Mouse (Mus musculus) intestine, embryonic 16.5 days (tissue): ENCODE results near the gene Cfap61. TPM values are rescaled to one million over a fixed set of nuclear protein-coding genes. Genes with fewer than 3 reads are reported as not detected.

Source experiments
- ATAC-seq: fragments of 200-750 bp; cut with Nextera tagmentation; 2 replicates; pipeline ENCODE4 v1.8.0; 2017; ENCODE audit warnings: moderate TSS enrichment, moderate library complexity
- H3K27ac ChIP-seq: fragments of 300-500 bp; sonication (generic); 2 replicates; pipeline ENCODE4 v1.5.1; 2014; ENCODE audit warnings: mild to moderate bottlenecking, low read length
- H3K27me3 ChIP-seq: fragments of 300-500 bp; sonication (generic); replicated peaks from 2 replicates; pipeline ENCODE4 v1.6.1; 2014; ENCODE audit warnings: low read length, control low read depth, mixed read lengths; ENCODE audit not compliant: control insufficient read depth, insufficient read depth
- H3K36me3 ChIP-seq: fragments of 300-500 bp; sonication (generic); 2 replicates; pipeline ENCODE4 v1.6.1; 2014; ENCODE audit warnings: low read length, control low read depth; ENCODE audit not compliant: control insufficient read depth, insufficient read depth
- H3K4me1 ChIP-seq: fragments of 300-500 bp; sonication (generic); 2 replicates; pipeline ENCODE4 v1.6.1; 2014; ENCODE audit warnings: low read length, control low read depth, mixed read lengths; ENCODE audit not compliant: control insufficient read depth, insufficient read depth
- H3K4me2 ChIP-seq: fragments of 300-500 bp; sonication (generic); 2 replicates; pipeline ENCODE4 v1.6.1; 2014; ENCODE audit warnings: low read depth, low read length, control low read depth
- H3K4me3 ChIP-seq: fragments of 300-500 bp; sonication (generic); 2 replicates; pipeline ENCODE4 v1.5.1; 2014; ENCODE audit warnings: mild to moderate bottlenecking, low read length
- H3K9ac ChIP-seq: fragments of 300-500 bp; sonication (generic); 2 replicates; pipeline ENCODE4 v1.6.1; 2014; ENCODE audit warnings: low read depth, low read length
- H3K9me3 ChIP-seq: fragments of 300-500 bp; sonication (generic); 2 replicates; pipeline ENCODE4 v1.6.1; 2016; ENCODE audit warnings: low read length, control low read depth; ENCODE audit not compliant: control insufficient read depth
- WGBS: fragments of 180-500 bp; shearing (Covaris S2); extraction: QIAGEN DNeasy Blood & Tissue Kit; methylation state at CpG from one replicate; pipeline ENCODE4 v1.1.7; 2014; 5-methylcytosine and 5-hydroxymethylcytosine counted together
- polyA plus RNA-seq: library from polyadenylated mRNA; unstranded; fragments of >200 nt; fragmentation: Nextera tagmentation; extraction: Ambion mirVana; gene quantifications from 2 replicates; pipeline ENCODE4 v1.2.1, GENCODE M21; 2015

Gene Cfap61
- polyA plus RNA-seq, 1 experiment from 2014 or later: 0.51 TPM

GRCm38 (mm10) chr2:146259787-146260560 is 325.4 kb downstream of the Cfap61 start:
- no peaks in the 10 kb centered on the region for H3K27me3 ChIP-seq
- no peaks in the 10 kb centered on the region for H3K36me3 ChIP-seq
- H3K4me3 ChIP-seq: no peak overlapping the region
- H3K4me2 ChIP-seq: no peak overlapping the region
- H3K4me1 ChIP-seq: 0 out of 2 replicates have a peak, but pooled peaks cover 4% of the 10 kb centered on the region
- H3K9me3 ChIP-seq: no peaks in the 10 kb centered on the region
- no peak overlapping the region for H3K27ac ChIP-seq
- 59% methylated on average over 18 of the region's 18 CpGs for WGBS
- H3K9ac ChIP-seq: no peak overlapping the region
- no peak for ATAC-seq

- no peaks in the 10 kb centered on the region for H3K36me3 ChIP-seq
- 79% methylated on average over 4 of the region's 4 CpGs for WGBS
- H3K4me1 ChIP-seq: 0 out of 2 replicates have a peak, but pooled peaks cover 4% of the 10 kb centered on the region
- H3K9ac ChIP-seq: no peak overlapping the region
- H3K27ac ChIP-seq: no peak overlapping the region
- no peak for ATAC-seq
- H3K4me2 ChIP-seq: no peak overlapping the region
- H3K27me3 ChIP-seq: no peaks in the 10 kb centered on the region
- H3K4me3 ChIP-seq: no peak overlapping the region
- H3K9me3 ChIP-seq: no peaks in the 10 kb centered on the region
Observed at GRCm38 (mm10) chr2:146261146-146261545, 326.6 kb downstream of the Cfap61 start.

GRCm38 (mm10) chr2:146262215-146262614 is 327.6 kb downstream of the Cfap61 start:
- Histone ChIP-seq H3K4me3 (no peak overlapping the region), H3K27me3 (no peaks in the 10 kb centered on the region), H3K4me2 (no peak overlapping the region), H3K9ac (no peak overlapping the region), H3K27ac (no peak overlapping the region), H3K36me3 (no peaks in the 10 kb centered on the region), H3K9me3 (no peaks in the 10 kb centered on the region), H3K4me1 (0 out of 2 replicates have a peak, but pooled peaks cover 4% of the 10 kb centered on the region)
- no peak for ATAC-seq
- 53% methylated on average over 10 of the region's 10 CpGs for WGBS

GRCm38 (mm10) chr2:146262966-146263365 is 328.4 kb downstream of the Cfap61 start:
- Histone ChIP-seq H3K9ac (no peak overlapping the region), H3K9me3 (no peaks in the 10 kb centered on the region), H3K27me3 (no peaks in the 10 kb centered on the region), H3K27ac (no peak overlapping the region), H3K36me3 (no peaks in the 10 kb centered on the region), H3K4me2 (no peak overlapping the region), H3K4me3 (no peak overlapping the region), H3K4me1 (0 out of 2 replicates have a peak, but pooled peaks cover 4% of the 10 kb centered on the region)
- ATAC-seq: no peak

Other genes starting within 250 kb of the Cfap61 start
- 137 TPM in 2 replicates for gene Naa20, start 32.7 kb upstream of the Cfap61 start, polyA plus RNA-seq
- 16.9 and 20.4 TPM in 2 replicates for gene Crnkl1, start 230 bp downstream of the Cfap61 start, polyA plus RNA-seq